Comparison of ENCODE assay signal across 24 mouse cellular contexts in genomic region chr3:129976317-129976716, GRCm38 (mm10). TPM values are rescaled to one million over a fixed set of nuclear protein-coding genes. Genes with fewer than 3 reads are reported as not detected.
DNase-seq lines count a peak whose midpoint lies in the region; ATAC-seq lines count a peak whose summit lies in the region.
"Had no signal": no experiment of that assay in that cellular context is flagged by ENCODE, and none has a peak within 500 bp of the region (broad histone marks: within the 10 kb centered on the region; RNA-seq: fewer than 3 reads in every experiment).

No protein-coding gene starts in this region.

- no peak overlapping the region for H3K4me2 ChIP-seq in intestine, embryonic 14.5 days (ENCODE audit: low read length)
- H3K4me2 ChIP-seq in intestine, embryonic 15.5 days (replicated peaks) = no peak overlapping the region
- H3K4me2 ChIP-seq: embryonic facial prominence, embryonic 13.5 days; embryonic facial prominence, embryonic 15.5 days; forebrain, embryonic 12.5 days had no signal

- DNase-seq in intestine, embryonic 14.5 days (ENCODE audit: low spot score) = peak; percentile 40
- DNase-seq in R1 (ENCODE audit: low read depth, low spot score) = peak; percentile 59
- peak; percentile 29 for DNase-seq in limb, embryonic 10.5 days (ENCODE audit: low spot score)
- no peak for DNase-seq in natural killer cell, adult 2 months (ENCODE audit: low spot score in 2 of 2)
- DNase-seq in right cerebral cortex, postnatal 10 days (ENCODE audit: low spot score in 2 of 2) = no peak
- DNase-seq: adrenal gland, adult 8-10 months; adrenal gland, postnatal 14 days; adrenal gland, postnatal 36 days; cerebellum, adult 11-12 months; cerebellum, adult 2 months; cerebellum, adult 9-10 months; cerebellum, postnatal 10 days; cerebellum, postnatal 25 days had no signal

- H3K9me3 ChIP-seq in intestine, embryonic 14.5 days (ENCODE audit: control insufficient read depth, low read length) = no peaks in the 10 kb centered on the region
- H3K9me3 ChIP-seq in intestine, embryonic 15.5 days = no peaks in the 10 kb centered on the region
- H3K9me3 ChIP-seq in limb, embryonic 10.5 days (replicated peaks) = no peaks in the 10 kb centered on the region
- H3K9me3 ChIP-seq: embryonic facial prominence, embryonic 13.5 days; embryonic facial prominence, embryonic 15.5 days; forebrain, embryonic 10.5 days; forebrain, embryonic 12.5 days; G1E had no signal

- 0 out of 2 replicates have a peak, but pooled peaks cover 3% of the 10 kb centered on the region for H3K27me3 ChIP-seq in intestine, embryonic 14.5 days (replicated peaks; ENCODE audit: control insufficient read depth, insufficient read depth, low read length)
- no peaks in the 10 kb centered on the region for H3K27me3 ChIP-seq in intestine, embryonic 15.5 days (replicated peaks)
- peaks cover 3% of the 10 kb centered on the region; the same call in 1 of the 2 replicates for H3K27me3 ChIP-seq in limb, embryonic 10.5 days (ENCODE audit: low read depth, poor library complexity, severe bottlenecking)
- H3K27me3 ChIP-seq: Patski had no signal

- WGBS in intestine, embryonic 14.5 days = 68% methylated on average over 5 of the region's 5 CpGs
- 73% methylated on average over 5 of the region's 5 CpGs for WGBS in intestine, embryonic 15.5 days
- 84% methylated on average over 5 of the region's 5 CpGs for WGBS in limb, embryonic 10.5 days

- H3K4me1 ChIP-seq in intestine, embryonic 14.5 days (replicated peaks; ENCODE audit: control insufficient read depth, insufficient read depth, low read length) = no peaks in the 10 kb centered on the region
- H3K4me1 ChIP-seq in intestine, embryonic 15.5 days (replicated peaks) = no peaks in the 10 kb centered on the region
- H3K4me1 ChIP-seq in limb, embryonic 10.5 days = peaks cover 17% of the 10 kb centered on the region
- H3K4me1 ChIP-seq: embryonic facial prominence, embryonic 13.5 days had no signal

- H3K9ac ChIP-seq in intestine, embryonic 14.5 days (ENCODE audit: low read length) = no peak overlapping the region
- H3K9ac ChIP-seq in intestine, embryonic 15.5 days = no peak overlapping the region
- H3K9ac ChIP-seq: embryonic facial prominence, embryonic 13.5 days; embryonic facial prominence, embryonic 15.5 days; forebrain, embryonic 12.5 days had no signal

- 0 out of 2 replicates have a peak, but pooled peaks cover under 1% of the 10 kb centered on the region for H3K36me3 ChIP-seq in intestine, embryonic 14.5 days (ENCODE audit: control insufficient read depth, insufficient read depth, low read length)
- no peaks in the 10 kb centered on the region for H3K36me3 ChIP-seq in intestine, embryonic 15.5 days
- no peaks in the 10 kb centered on the region for H3K36me3 ChIP-seq in limb, embryonic 10.5 days
- H3K36me3 ChIP-seq: embryonic facial prominence, embryonic 13.5 days; embryonic facial prominence, embryonic 15.5 days; forebrain, embryonic 10.5 days; forebrain, embryonic 12.5 days; G1E had no signal

- ATAC-seq in intestine, embryonic 14.5 days (replicated peaks; ENCODE audit: low FRiP score, low TSS enrichment, low read depth) = no peak
- no peak for ATAC-seq in intestine, embryonic 15.5 days
- ATAC-seq: activated CD4-positive, CD25-positive, alpha-beta regulatory T cell, adult 4 months; forebrain, embryonic 14.5 days; forebrain, embryonic 16.5 days; Patski had no signal

- H3K27ac ChIP-seq in intestine, embryonic 14.5 days (ENCODE audit: low read depth) = no peak overlapping the region
- no peak overlapping the region for H3K27ac ChIP-seq in intestine, embryonic 15.5 days
- no peak overlapping the region for H3K27ac ChIP-seq in limb, embryonic 10.5 days
- H3K27ac ChIP-seq: embryonic facial prominence, embryonic 13.5 days; embryonic facial prominence, embryonic 15.5 days; forebrain, embryonic 10.5 days; forebrain, embryonic 12.5 days had no signal

- no peak overlapping the region for H3K4me3 ChIP-seq in intestine, embryonic 14.5 days (ENCODE audit: low read depth, low read length)
- no peak overlapping the region for H3K4me3 ChIP-seq in intestine, embryonic 15.5 days (replicated peaks)
- H3K4me3 ChIP-seq in limb, embryonic 10.5 days = no peak overlapping the region
- H3K4me3 ChIP-seq: embryonic facial prominence, embryonic 13.5 days; embryonic facial prominence, embryonic 15.5 days; erythroblast, embryonic 14.5 days; forebrain, embryonic 10.5 days; forebrain, embryonic 12.5 days had no signal

RNA-seq across cellular contexts. Expression of gene Mcub, which starts 6.3 kb away (rescaled TPM):
- polyA plus RNA-seq in intestine, embryonic 14.5 days (2014; fragmentation: Nextera tagmentation; extraction: Ambion mirVana) = 1.7 and 2.7 TPM in 2 replicates
- polyA plus RNA-seq in intestine, embryonic 15.5 days (2015; fragmentation: Nextera tagmentation; extraction: Ambion mirVana) = 2.5 and 3.5 TPM in 2 replicates
- 8.5 and 10.3 TPM in 2 replicates for polyA plus RNA-seq in limb, embryonic 10.5 days (2016; fragmentation: Nextera tagmentation; extraction: Ambion mirVana)
- polyA plus RNA-seq: G1E had no signal

Comparison
In these comparisons a context has a peak if more than half of its experiments do, and no peak if none do; other contexts are left out.
1. DNase-seq: peak in intestine, embryonic 14.5 days (single experiment), R1 (single experiment) and limb, embryonic 10.5 days (single experiment); none in natural killer cell, adult 2 months (0 of 2) and right cerebral cortex, postnatal 10 days (0 of 2).